Mouse (Mus musculus) lung, embryonic 14.5 days (tissue): ENCODE data around the gene Rassf7. TPM values are rescaled to one million over a fixed set of nuclear protein-coding genes. Genes with fewer than 3 reads are reported as not detected.

Experiments used
- ATAC-seq: fragments of 200-750 bp; cut with Nextera tagmentation; 2 replicates; pipeline ENCODE4 v1.8.0; 2017; ENCODE audit warnings: mild to moderate bottlenecking, moderate TSS enrichment, moderate library complexity; ENCODE audit not compliant: insufficient read depth
- DNase-seq: peaks from one replicate; pipeline ENCODE4 v3.0.0-alpha.2; 2015
- H3K27ac ChIP-seq: fragments of 300-500 bp; sonication (generic); 2 replicates; pipeline ENCODE4 v1.5.1; 2014; ENCODE audit warnings: low read depth, mild to moderate bottlenecking, moderate library complexity
- H3K27me3 ChIP-seq: fragments of 300-500 bp; sonication (generic); 2 replicates; pipeline ENCODE4 v1.6.1; 2014; ENCODE audit warnings: low read length, control low read depth; ENCODE audit not compliant: insufficient read depth
- H3K36me3 ChIP-seq: fragments of 300-500 bp; sonication (generic); 2 replicates; pipeline ENCODE4 v1.6.1; 2014; ENCODE audit warnings: control low read depth; ENCODE audit not compliant: insufficient read depth
- H3K4me1 ChIP-seq: fragments of 300-500 bp; sonication (generic); 2 replicates; pipeline ENCODE4 v1.6.1; 2014; ENCODE audit warnings: antibody characterized with exemption, control low read depth; ENCODE audit not compliant: insufficient read depth
- H3K4me2 ChIP-seq: fragments of 300-500 bp; sonication (generic); 2 replicates; pipeline ENCODE4 v1.6.1; 2014; ENCODE audit warnings: mild to moderate bottlenecking
- H3K4me3 ChIP-seq: fragments of 300-500 bp; sonication (generic); 2 replicates; pipeline ENCODE4 v1.5.1; 2014; ENCODE audit warnings: low read depth, low read length
- H3K9ac ChIP-seq: fragments of 300-500 bp; sonication (generic); 2 replicates; pipeline ENCODE4 v1.6.1; 2014
- H3K9me3 ChIP-seq: fragments of 300-500 bp; sonication (generic); 2 replicates; pipeline ENCODE4 v1.6.1; 2016; ENCODE audit warnings: low read depth, low read length, control low read depth
- CTCF ChIP-seq: IDR thresholded peaks from 2 replicates; pipeline ENCODE4 v1.5.1; 2016; ENCODE audit warnings: antibody characterized with exemption, low read depth
- WGBS: fragments of 180-500 bp; shearing (Covaris S2); extraction: QIAGEN DNeasy Blood & Tissue Kit; methylation state at CpG from one replicate; pipeline ENCODE4 v1.1.7; 2014; 5-methylcytosine and 5-hydroxymethylcytosine counted together
- polyA plus RNA-seq: library from polyadenylated mRNA; unstranded; fragments of >200 nt; fragmentation: Nextera tagmentation; extraction: Ambion mirVana; gene quantifications from 2 replicates; pipeline ENCODE4 v1.2.1, GENCODE M21; 2014

The Rassf7 gene
- polyA plus RNA-seq, 1 experiment from 2014 or later: 38.9 TPM

GRCm38 (mm10) chr7:141216894-141217293, 1.2 kb downstream of the Rassf7 start:
- Histone ChIP-seq H3K27ac (no peak overlapping the region), H3K4me3 (peak overlapping the region; percentile 64), H3K4me1 (peaks cover 6% of the 10 kb centered on the region), H3K27me3 (no peaks in the 10 kb centered on the region), H3K36me3 (peaks cover 18% of the 10 kb centered on the region; the same call in 1 of the 2 replicates), H3K4me2 (peak overlapping the region; percentile 96), H3K9ac (peak overlapping the region; percentile 18; the same call in 1 of the 2 replicates), H3K9me3 (no peaks in the 10 kb centered on the region)
- no peak for DNase-seq
- ATAC-seq: no peak
- no peak for TF ChIP-seq CTCF
- WGBS: 80% methylated on average over 11 of the region's 11 CpGs

GRCm38 (mm10) chr7:141217343-141218013, 1.8 kb downstream of the Rassf7 start:
- no peaks in the 10 kb centered on the region for H3K27me3 ChIP-seq
- no peak for TF ChIP-seq CTCF
- no peaks in the 10 kb centered on the region for H3K9me3 ChIP-seq
- H3K4me1 ChIP-seq: peaks cover 10% of the 10 kb centered on the region
- H3K36me3 ChIP-seq: peaks cover 18% of the 10 kb centered on the region; the same call in 1 of the 2 replicates
- H3K27ac ChIP-seq: no peak overlapping the region
- DNase-seq: no peak
- peak overlapping the region; percentile 64; the same call in 1 of the 2 replicates for H3K4me3 ChIP-seq
- peak overlapping the region; percentile 18; the same call in 1 of the 2 replicates for H3K9ac ChIP-seq
- ATAC-seq: no peak
- H3K4me2 ChIP-seq: peak overlapping the region; percentile 96; the same call in 1 of the 2 replicates
- 88% methylated on average over 17 of the region's 17 CpGs for WGBS

GRCm38 (mm10) chr7:141218141-141218540, 2.5 kb downstream of the Rassf7 start:
- H3K9ac ChIP-seq: no peak overlapping the region
- no peak for TF ChIP-seq CTCF
- H3K4me2 ChIP-seq: no peak overlapping the region

GRCm38 (mm10) chr7:141218557-141219133, 3.0 kb downstream of the Rassf7 start:
- no peak for DNase-seq
- Histone ChIP-seq H3K27ac (no peak overlapping the region), H3K9me3 (no peaks in the 10 kb centered on the region), H3K4me1 (peaks cover 13% of the 10 kb centered on the region), H3K4me2 (no peak overlapping the region), H3K9ac (no peak overlapping the region), H3K4me3 (no peak overlapping the region), H3K27me3 (no peaks in the 10 kb centered on the region), H3K36me3 (peaks cover 18% of the 10 kb centered on the region; the same call in 1 of the 2 replicates)
- TF ChIP-seq CTCF: no peak
- no peak for ATAC-seq
- WGBS: 71% methylated on average over 5 of the region's 5 CpGs

More at GRCm38 (mm10) chr7:141218141-141218540, 2.5 kb downstream of the Rassf7 start:
- Histone ChIP-seq H3K4me1 (peaks cover 13% of the 10 kb centered on the region), H3K4me3 (no peak overlapping the region), H3K27ac (no peak overlapping the region), H3K27me3 (no peaks in the 10 kb centered on the region), H3K36me3 (peaks cover 18% of the 10 kb centered on the region; the same call in 1 of the 2 replicates), H3K9me3 (no peaks in the 10 kb centered on the region)
- 70% methylated on average over 3 of the region's 3 CpGs for WGBS
- DNase-seq (no peak), ATAC-seq (no peak)

GRCm38 (mm10) chr7:141219558-141220099, 4.0 kb downstream of the Rassf7 start:
- no peak for TF ChIP-seq CTCF
- DNase-seq (no peak), ATAC-seq (no peak)
- Histone ChIP-seq H3K27ac (no peak overlapping the region), H3K4me1 (peaks cover 13% of the 10 kb centered on the region), H3K27me3 (no peaks in the 10 kb centered on the region), H3K4me3 (no peak overlapping the region), H3K36me3 (peaks cover 18% of the 10 kb centered on the region; the same call in 1 of the 2 replicates), H3K9ac (no peak overlapping the region), H3K4me2 (no peak overlapping the region), H3K9me3 (no peaks in the 10 kb centered on the region)
- WGBS: 90% methylated on average over 1 of the region's 1 CpGs

- peak overlapping the region; percentile 92 for H3K4me2 ChIP-seq
- ATAC-seq: no peak
- H3K9me3 ChIP-seq: no peaks in the 10 kb centered on the region
- H3K36me3 ChIP-seq: peaks cover 18% of the 10 kb centered on the region; the same call in 1 of the 2 replicates
- DNase-seq: no peak
- TF ChIP-seq CTCF: no peak
- WGBS: 63% methylated on average over 1 of the region's 1 CpGs
- 0 out of 2 replicates have a peak overlapping the region, but pooled peaks have one; percentile 13 for H3K9ac ChIP-seq
- H3K4me1 ChIP-seq: peaks cover 7% of the 10 kb centered on the region
- no peaks in the 10 kb centered on the region for H3K27me3 ChIP-seq
- no peak overlapping the region for H3K27ac ChIP-seq
- H3K4me3 ChIP-seq: no peak overlapping the region; the same call in 1 of the 2 replicates
Measured at GRCm38 (mm10) chr7:141220377-141220776, 4.7 kb downstream of the Rassf7 start.
